Mouse (Mus musculus): ENCODE data around the gene Lsm2. TPM values are rescaled to one million over a fixed set of nuclear protein-coding genes. Genes with fewer than 3 reads are reported as not detected.
"Not testable (repeated sequence)": the region's sequence is repeated elsewhere in the genome, so short reads cannot be mapped to it uniquely, and the experiment has no call there.

Gene Lsm2
- polyA plus RNA-seq, 1 experiment from 2014 or later = 99.4 TPM

DNA sequence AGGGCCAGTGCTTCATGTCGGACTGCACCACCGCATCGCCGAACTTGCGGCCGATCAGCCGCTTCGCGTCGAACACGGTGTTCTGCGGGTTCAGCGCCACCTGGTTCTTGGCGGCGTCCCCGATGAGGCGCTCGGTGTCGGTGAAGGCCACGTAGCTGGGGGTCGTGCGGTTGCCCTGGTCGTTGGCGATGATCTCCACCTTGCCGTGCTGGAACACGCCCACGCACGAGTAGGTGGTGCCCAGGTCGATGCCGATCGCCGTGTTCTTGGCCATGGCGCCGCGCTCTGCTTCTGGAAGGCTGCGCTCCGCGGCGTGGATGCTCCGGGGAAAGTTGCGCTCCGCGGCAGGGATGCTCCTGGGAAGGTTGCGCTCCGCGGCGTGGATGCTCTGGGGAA is 22.9 kb upstream of the Lsm2 start:
- H3K4me2 ChIP-seq = peak overlapping the region; percentile 68
- not testable (repeated sequence) for H3K27ac ChIP-seq (replicated peaks); H3K36me3 ChIP-seq; H3K9me3 ChIP-seq
- peak; percentile 45 for ATAC-seq (ENCODE audit: low read depth)
- H3K4me1 ChIP-seq (replicated peaks) = peaks cover 12% of the 10 kb centered on the region
- H3K4me3 ChIP-seq = peak overlapping the region; percentile 43
- H3K9ac ChIP-seq = peak overlapping the region; percentile 53; the same call in 1 of the 2 replicates
- H3K27me3 ChIP-seq = peaks cover 60% of the 10 kb centered on the region
- WGBS = 2% methylated on average over 31 of the region's 47 CpGs

GRCm38 (mm10) chr17:34959130-34959778 is 22.4 kb upstream of the Lsm2 start, which contains the start of gene Hspa1b:
Gene Hspa1b, minus strand, starts transcription at chr17:34959238.
- Histone ChIP-seq H3K27ac (replicated peaks) (peak within 1 kb of the TSS; percentile 77), H3K27me3 (peaks cover 63% of the 10 kb centered on the region), H3K4me2 (peak within 1 kb of the TSS; percentile 68), H3K4me1 (replicated peaks) (peaks cover 12% of the 10 kb centered on the region), H3K4me3 (peak within 1 kb of the TSS; percentile 43), H3K9ac (peak within 1 kb of the TSS; percentile 59)
- under 1% methylated on average over 29 of the region's 32 CpGs for WGBS
- H3K9me3 ChIP-seq, H3K36me3 ChIP-seq: not testable (repeated sequence)
- ATAC-seq (ENCODE audit: low read depth) = peak; percentile 95

DNA sequence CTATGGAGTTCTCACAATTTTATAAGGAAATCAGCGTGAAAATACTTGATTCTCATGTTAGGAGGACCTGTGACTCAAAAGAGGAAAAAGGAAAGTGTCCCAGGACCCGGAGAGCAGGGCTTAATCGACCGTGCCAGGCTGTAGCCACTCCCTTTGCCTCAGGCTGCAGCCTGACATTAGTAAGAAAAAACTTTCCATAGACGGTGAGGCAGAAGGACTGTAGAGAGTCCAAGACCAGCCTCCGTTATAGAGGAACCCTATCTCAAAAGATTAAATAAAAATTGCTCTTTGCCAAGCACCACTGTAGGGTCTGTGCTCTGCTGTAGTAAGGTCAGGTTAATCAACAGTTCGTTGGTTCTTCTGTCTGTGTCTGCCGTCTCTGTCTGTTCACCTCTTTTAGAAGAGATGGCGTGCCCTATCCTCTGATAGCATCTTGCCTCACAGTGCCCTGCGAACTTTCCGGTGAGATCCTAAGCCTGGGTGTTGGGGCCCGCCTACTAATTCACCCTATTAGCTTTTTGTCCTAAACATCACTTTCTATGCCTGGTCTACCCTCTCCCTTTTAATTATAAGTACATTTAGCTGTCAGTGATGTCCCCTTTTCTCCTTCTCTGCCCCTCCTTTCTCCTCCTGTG is 21.7 kb upstream of the Lsm2 start:
- 16% methylated on average over 12 of the region's 12 CpGs for WGBS
- Histone ChIP-seq H3K4me1 (replicated peaks) (peaks cover 12% of the 10 kb centered on the region), H3K9ac (peak overlapping the region; percentile 59), H3K4me3 (peak overlapping the region; percentile 43), H3K4me2 (peak overlapping the region; percentile 68), H3K27ac (replicated peaks) (peak overlapping the region; percentile 77), H3K36me3 (no peaks in the 10 kb centered on the region), H3K9me3 (no peaks in the 10 kb centered on the region), H3K27me3 (peaks cover 62% of the 10 kb centered on the region)
- no peak for ATAC-seq (ENCODE audit: low read depth)

- Histone ChIP-seq H3K9me3 (no peaks in the 10 kb centered on the region), H3K4me2 (no peak overlapping the region), H3K9ac (no peak overlapping the region), H3K4me3 (no peak overlapping the region), H3K27me3 (peaks cover 62% of the 10 kb centered on the region), H3K27ac (replicated peaks) (no peak overlapping the region), H3K36me3 (no peaks in the 10 kb centered on the region), H3K4me1 (replicated peaks) (peaks cover 12% of the 10 kb centered on the region)
- ATAC-seq (ENCODE audit: low read depth) = no peak
Observed at GRCm38 (mm10) chr17:34960702-34961493, 20.8 kb upstream of the Lsm2 start.

DNA sequence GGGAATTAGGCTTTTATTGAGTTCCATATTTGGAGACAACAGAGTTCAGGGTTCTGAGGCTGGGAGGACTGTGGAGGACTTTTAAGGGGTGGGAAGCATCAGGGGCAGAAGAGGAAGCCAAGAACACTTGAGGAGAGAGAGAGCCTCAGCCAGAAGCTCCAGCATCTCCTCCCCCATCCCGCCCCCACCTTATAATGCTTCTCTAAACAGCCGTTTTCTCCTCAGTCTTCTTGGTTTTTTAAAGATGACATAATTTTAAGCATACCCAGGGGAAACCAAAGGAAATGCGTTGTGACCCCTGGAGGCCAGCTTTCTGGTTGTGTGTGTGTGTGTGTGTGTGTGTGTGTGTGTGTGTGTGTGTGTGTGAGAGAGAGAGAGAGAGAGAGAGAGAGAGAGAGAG is 19.5 kb upstream of the Lsm2 start:
- WGBS = 28% methylated on average over 3 of the region's 3 CpGs
- Histone ChIP-seq H3K4me1 (replicated peaks) (peaks cover 12% of the 10 kb centered on the region), H3K4me2 (no peak overlapping the region), H3K4me3 (no peak overlapping the region), H3K9me3 (no peaks in the 10 kb centered on the region), H3K9ac (no peak overlapping the region), H3K27me3 (peaks cover 54% of the 10 kb centered on the region), H3K36me3 (no peaks in the 10 kb centered on the region), H3K27ac (replicated peaks) (no peak overlapping the region)
- no peak for ATAC-seq (ENCODE audit: low read depth)

- Histone ChIP-seq H3K27me3 (peaks cover 62% of the 10 kb centered on the region), H3K4me2 (no peak overlapping the region), H3K27ac (replicated peaks) (no peak overlapping the region), H3K36me3 (no peaks in the 10 kb centered on the region), H3K4me1 (replicated peaks) (peaks cover 12% of the 10 kb centered on the region), H3K9me3 (no peaks in the 10 kb centered on the region), H3K4me3 (no peak overlapping the region), H3K9ac (no peak overlapping the region)
- ATAC-seq (ENCODE audit: low read depth) = no peak
- 50% methylated on average over 1 of the region's 1 CpGs for WGBS
Observed at GRCm38 (mm10) chr17:34962841-34963240, 18.8 kb upstream of the Lsm2 start.

DNA sequence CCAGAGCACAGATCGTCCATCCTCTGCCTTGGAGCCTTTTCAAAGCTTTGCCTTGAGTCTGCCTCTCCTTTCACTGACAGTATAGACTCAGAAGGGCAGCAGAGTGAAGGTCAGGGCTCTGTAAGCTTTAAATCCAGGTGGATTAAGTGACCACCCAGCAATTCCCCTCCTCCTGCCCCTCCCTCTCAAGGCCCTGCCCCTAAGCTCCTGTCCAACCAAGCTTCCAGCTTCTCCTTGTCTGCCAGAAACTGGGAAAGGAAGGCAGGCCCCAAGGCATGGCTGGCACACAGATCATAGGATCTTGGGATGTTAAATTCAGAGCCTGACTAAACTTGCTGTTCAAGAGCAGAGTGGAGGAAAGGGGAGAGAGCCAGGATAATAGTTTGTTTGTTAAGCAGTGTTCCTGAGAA is 17.0 kb upstream of the Lsm2 start:
- peaks cover 8% of the 10 kb centered on the region for H3K4me1 ChIP-seq (replicated peaks)
- H3K36me3 ChIP-seq = no peaks in the 10 kb centered on the region
- H3K27me3 ChIP-seq = peaks cover 76% of the 10 kb centered on the region
- no peak for ATAC-seq (ENCODE audit: low read depth)
- no peak overlapping the region for H3K9ac ChIP-seq
- H3K4me2 ChIP-seq = no peak overlapping the region
- 17% methylated on average over 1 of the region's 1 CpGs for WGBS
- no peaks in the 10 kb centered on the region for H3K9me3 ChIP-seq
- H3K27ac ChIP-seq (replicated peaks) = no peak overlapping the region
- H3K4me3 ChIP-seq = no peak overlapping the region

DNA sequence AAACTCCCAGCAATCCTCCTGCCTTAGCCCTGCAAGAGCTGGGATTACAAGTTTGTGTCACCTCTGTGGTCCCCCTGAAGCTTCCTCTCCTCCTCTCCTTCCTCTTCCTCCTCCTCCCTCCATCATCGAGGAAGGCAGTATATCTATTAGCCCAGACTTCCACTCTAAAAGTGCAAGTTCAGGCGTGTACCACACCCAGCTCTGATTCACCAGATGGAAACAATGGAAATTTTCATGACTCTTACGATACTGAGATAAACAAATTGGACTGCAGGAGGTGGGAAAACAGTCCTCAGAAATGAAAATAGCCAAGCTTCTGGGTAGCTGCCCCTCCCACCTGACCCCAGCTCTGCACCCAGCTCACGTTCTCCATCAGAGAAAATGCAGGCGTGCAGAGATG is 16.0 kb upstream of the Lsm2 start:
- H3K9me3 ChIP-seq = no peaks in the 10 kb centered on the region
- WGBS = 80% methylated on average over 5 of the region's 5 CpGs
- no peak overlapping the region for H3K9ac ChIP-seq
- H3K36me3 ChIP-seq = no peaks in the 10 kb centered on the region
- H3K27me3 ChIP-seq = peaks cover 71% of the 10 kb centered on the region
- no peak overlapping the region for H3K4me3 ChIP-seq
- H3K27ac ChIP-seq (replicated peaks) = no peak overlapping the region
- no peak overlapping the region for H3K4me2 ChIP-seq
- no peaks in the 10 kb centered on the region for H3K4me1 ChIP-seq (replicated peaks)
- no peak for ATAC-seq (ENCODE audit: low read depth)

- not testable (repeated sequence) for H3K36me3 ChIP-seq; H3K9ac ChIP-seq; ATAC-seq (ENCODE audit: low read depth); H3K27ac ChIP-seq (replicated peaks); H3K9me3 ChIP-seq; H3K4me1 ChIP-seq (replicated peaks); H3K4me2 ChIP-seq; H3K4me3 ChIP-seq
- 67% methylated on average over 8 of the region's 11 CpGs for WGBS
- H3K27me3 ChIP-seq = peaks cover 57% of the 10 kb centered on the region
Observed at GRCm38 (mm10) chr17:34969822-34970221, 11.8 kb upstream of the Lsm2 start, which contains the start of gene Gm20481. Gene Gm20481, plus strand, starts transcription at chr17:34969912.

DNA sequence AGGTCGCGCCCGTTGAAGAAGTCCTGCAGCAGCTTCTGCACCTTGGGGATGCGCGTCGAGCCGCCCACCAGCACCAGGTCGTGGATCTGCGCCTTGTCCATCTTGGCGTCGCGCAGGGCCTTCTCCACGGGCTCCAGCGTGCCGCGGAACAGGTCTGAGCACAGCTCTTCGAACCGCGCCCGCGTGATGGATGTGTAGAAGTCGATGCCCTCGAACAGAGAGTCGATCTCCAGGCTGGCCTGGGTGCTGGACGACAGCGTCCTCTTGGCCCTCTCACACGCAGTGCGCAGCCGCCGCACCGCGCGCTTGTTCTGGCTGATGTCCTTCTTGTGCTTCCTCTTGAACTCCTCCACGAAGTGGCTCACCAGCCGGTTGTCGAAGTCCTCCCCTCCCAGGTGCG is 10.8 kb upstream of the Lsm2 start:
- whole genome bisulfite sequencing = 30% methylated on average over 26 of the region's 37 CpGs
- not testable (repeated sequence) for H3K9ac ChIP-seq; ATAC-seq (ENCODE audit: low read depth); H3K4me2 ChIP-seq; H3K27ac ChIP-seq (replicated peaks); H3K36me3 ChIP-seq; H3K4me1 ChIP-seq (replicated peaks); H3K4me3 ChIP-seq; H3K9me3 ChIP-seq
- peaks cover 48% of the 10 kb centered on the region for H3K27me3 ChIP-seq

DNA sequence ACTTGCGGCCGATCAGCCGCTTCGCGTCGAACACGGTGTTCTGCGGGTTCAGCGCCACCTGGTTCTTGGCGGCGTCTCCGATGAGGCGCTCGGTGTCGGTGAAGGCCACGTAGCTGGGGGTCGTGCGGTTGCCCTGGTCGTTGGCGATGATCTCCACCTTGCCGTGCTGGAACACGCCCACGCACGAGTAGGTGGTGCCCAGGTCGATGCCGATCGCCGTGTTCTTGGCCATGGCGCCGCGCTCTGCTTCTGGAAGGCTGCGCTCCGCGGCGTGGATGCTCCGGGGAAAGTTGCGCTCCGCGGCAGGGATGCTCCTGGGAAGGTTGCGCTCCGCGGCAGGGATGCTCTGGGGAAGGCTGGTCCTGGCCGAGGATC is 10.0 kb upstream of the Lsm2 start:
- ATAC-seq (ENCODE audit: low read depth) = peak; percentile 45; the same call in 1 of the 2 replicates
- not testable (repeated sequence) for H3K9ac ChIP-seq

GRCm38 (mm10) chr17:34972069-34972749 is 9.5 kb upstream of the Lsm2 start, which contains the start of the genes Hspa1a and Hspa1l:
Gene Hspa1a, minus strand, starts transcription at chr17:34972156.
Gene Hspa1l, plus strand, starts transcription at chr17:34972703.
- H3K27me3 ChIP-seq = peaks cover 45% of the 10 kb centered on the region
- peak; percentile 92 for ATAC-seq (ENCODE audit: low read depth)
- H3K9me3 ChIP-seq; H3K36me3 ChIP-seq; H3K4me1 ChIP-seq (replicated peaks); H3K27ac ChIP-seq (replicated peaks): not testable (repeated sequence)
- peak within 1 kb of the TSS; percentile 78 for H3K4me2 ChIP-seq
- 1% methylated on average over 29 of the region's 33 CpGs for WGBS
- H3K4me3 ChIP-seq = peak within 1 kb of the TSS; percentile 40
- H3K9ac ChIP-seq = peak within 1 kb of the TSS; percentile 58

More for the DNA sequence above, 10.0 kb upstream of the Lsm2 start:
- H3K9me3 ChIP-seq; H3K36me3 ChIP-seq; H3K27ac ChIP-seq (replicated peaks); H3K4me1 ChIP-seq (replicated peaks): not testable (repeated sequence)
- Histone ChIP-seq H3K27me3 (peaks cover 46% of the 10 kb centered on the region), H3K4me3 (peak overlapping the region; percentile 40), H3K4me2 (peak overlapping the region; percentile 78)
- under 1% methylated on average over 22 of the region's 43 CpGs for WGBS
